Mouse (Mus musculus) layer of hippocampus, adult 18-20 months (tissue): Measurements from ENCODE around the gene Cacnb4. TPM values are rescaled to one million over a fixed set of nuclear protein-coding genes. Genes with fewer than 3 reads are reported as not detected.

Experiments
- DNase-seq, 2 experiments: peaks; one replicate each; pipeline ENCODE4 v3.0.0; 2022; ENCODE audit warnings: low spot score in 2 of 2
- total RNA-seq, 2 experiments: library from RNA; stranded (reverse); gene quantifications; 2 replicates each; pipeline ENCODE4 v1.2.3; 2021

The Cacnb4 gene
- total RNA-seq, 2 experiments from 2014 or later: 74.9 to 75.9 TPM

DNA sequence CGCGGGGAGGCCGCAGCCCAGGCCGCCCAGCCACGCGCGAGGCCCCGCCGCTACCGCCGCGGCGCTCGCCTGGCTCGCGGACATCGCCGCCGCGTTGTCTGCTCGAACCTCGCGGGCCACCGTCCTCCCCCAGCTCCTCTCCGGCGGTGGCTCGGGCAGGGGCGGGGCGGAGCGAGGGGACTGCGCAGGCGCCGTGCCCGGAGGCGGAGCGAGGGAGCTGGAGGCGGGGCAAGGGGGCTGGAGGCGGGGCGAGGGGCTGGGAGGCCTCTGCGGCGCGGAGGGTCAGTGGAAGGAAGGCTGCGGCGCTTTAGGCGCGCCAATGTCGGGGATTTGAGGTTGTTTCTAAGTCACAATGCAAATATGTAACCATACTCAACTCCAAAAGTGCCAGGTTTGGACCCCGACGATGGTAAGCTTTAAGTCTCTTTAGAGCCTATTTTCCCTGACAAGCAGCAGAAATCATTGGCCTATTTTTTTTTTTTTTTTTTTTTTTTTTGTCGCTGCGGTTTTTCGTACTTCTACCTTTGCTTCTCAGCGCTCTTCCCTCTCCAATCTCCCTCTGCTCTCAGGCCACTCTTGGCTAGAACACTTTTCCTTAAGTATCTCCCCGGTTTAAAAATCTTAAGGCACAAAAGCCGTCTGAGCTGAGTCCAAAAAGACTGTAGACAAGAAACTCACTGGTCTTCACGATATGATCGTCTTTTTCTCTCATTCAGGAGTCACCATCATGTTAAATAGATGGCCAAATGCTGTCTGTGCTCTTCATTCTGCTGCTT, 251.7 kb downstream of the Cacnb4 start, which contains the start of gene Arl5a:
Arl5a (minus strand) TSS at position 155 of the 776 bp plus-strand sequence.
- peak; percentile 94 to 95 for DNase-seq

DNA sequence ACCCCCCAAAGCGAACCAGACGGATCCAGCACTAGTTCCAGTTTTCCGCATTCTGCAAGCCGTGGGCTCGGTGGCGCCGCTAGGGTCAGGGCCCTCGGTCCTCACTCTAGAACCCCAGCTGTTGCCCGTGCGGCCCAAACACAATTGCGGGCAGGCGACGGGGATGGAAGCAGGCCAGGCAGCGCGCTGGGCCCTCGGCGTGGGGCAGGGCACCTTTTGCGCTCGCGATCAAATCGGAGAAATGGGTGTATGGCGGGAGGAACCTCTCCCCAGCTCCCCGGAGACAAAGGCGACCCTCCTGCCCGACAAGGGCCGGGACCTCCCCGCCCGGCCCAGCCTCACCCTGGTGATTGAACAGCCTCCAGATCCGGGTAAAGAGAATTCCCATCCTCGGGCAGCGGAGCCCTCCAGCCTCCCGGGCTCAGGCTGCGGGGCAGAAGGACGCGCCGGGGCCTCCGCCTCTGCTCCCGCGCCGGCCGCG, 252.3 kb downstream of the Cacnb4 start:
- DNase-seq: no peak

DNA sequence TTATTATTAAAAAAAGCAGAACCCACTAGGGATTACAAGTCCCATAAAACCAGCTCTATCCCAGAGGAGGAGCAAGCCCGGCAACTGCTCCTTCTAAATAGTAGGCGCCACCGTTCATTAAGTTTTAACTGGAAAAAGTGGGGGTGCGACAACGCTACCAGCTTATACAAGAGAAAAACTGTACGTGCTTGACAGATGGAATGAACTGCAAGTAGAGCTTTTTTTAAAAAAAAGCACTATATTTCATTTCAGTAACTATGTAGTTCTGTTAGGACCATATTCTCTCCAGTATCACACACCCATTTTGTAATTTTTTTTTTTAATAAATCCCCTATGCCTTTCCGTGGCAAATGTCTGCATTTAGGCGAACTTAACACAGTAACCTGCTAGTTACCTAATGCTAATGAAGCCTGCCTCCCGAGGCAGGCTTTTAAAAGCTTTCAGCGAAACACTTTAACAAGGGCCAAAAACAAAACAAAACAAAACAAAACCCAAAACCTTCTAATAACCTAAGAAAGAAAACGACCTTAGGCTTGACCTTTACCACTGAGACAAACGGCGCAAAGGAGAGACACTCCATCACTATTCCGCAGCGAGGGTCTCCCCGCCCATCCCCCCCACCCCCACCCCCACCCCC, 252.9 kb downstream of the Cacnb4 start:
- DNase-seq: peak in 1 of 2 experiments; percentile 54

DNA sequence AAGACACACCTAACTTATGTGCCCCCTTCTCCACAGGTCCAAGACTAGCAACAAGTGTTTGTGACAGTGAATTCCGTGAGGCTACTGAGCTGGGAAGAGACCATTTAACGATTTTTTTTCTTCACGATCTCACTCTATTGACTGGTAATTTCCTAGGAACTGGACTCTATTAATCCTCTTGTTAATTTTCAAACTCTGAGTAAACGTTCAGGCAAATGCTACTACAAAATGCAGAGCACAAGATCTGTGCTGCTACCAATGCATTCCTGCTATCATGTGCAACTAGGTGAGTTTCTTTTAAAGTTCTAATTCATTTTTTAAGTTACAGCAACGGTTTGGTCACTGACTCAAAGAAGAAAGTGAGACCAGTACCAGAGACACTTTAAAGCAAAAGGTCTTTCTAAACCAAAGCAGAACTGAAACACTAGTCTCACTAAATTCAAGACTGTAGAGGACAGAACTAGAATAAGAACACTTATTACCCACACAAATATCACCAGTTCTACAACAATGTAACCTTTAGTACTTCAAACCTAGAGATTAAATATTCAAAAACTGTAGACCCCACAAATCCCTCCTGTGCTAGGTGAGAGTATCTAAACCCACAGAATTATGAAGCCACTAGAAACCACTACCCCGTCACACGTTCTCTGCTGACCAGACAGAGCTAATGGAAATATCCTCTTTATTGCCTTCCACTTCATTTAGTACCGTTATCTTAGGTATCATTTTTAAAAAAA, 253.6 kb downstream of the Cacnb4 start:
- DNase-seq: no peak

DNA sequence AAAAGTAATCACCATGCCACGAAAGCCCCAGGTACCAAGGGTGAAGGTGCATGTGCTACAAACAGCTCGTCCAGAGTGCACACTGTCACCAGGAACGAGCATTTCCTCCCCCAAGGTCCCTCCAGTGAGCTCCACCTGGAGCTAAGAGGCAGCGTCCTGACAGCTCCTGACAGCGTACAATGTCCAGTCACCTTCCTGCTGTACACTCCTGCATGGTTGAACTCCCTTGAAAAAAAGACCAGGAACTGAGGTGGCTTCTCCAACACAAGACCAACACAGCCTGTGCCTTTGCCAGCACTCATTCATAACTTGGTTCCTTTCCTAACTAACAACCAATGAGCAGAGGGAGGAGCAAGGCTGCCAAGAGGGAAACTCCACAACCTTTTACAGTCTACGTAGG, 255.4 kb downstream of the Cacnb4 start:
- DNase-seq: no peak

DNA sequence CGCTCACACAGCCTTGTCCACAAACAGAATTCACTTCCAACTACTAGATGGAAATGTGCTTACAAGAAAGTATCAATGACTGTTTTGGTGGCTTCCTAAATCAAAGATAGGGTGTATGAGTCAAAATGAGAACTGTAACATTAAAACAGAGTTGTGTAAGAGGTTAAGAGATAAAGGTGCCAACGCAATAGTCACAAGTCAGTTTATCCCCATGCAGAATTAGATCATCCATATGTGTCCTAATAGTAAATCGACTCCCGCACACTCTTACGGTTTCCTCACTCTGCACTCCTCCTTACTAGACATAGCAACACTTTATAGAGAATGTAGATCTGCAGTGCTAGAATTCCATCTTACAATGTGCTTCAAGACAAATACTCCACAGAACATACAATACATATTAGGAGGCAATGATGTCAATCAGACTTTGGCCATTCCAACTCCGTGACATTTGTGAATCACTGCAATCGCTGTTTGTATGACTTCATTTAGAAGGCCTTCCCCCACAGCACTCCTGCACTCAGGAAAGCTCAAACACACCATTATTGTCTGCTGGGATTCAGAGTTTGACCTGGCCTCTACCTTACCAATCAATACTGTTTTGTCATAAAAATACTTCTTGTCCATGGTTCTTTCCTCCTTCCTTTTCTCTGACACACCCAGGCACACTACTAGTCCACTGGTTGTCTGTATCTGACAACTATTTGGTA, 256.5 kb downstream of the Cacnb4 start:
- no peak for DNase-seq

DNA sequence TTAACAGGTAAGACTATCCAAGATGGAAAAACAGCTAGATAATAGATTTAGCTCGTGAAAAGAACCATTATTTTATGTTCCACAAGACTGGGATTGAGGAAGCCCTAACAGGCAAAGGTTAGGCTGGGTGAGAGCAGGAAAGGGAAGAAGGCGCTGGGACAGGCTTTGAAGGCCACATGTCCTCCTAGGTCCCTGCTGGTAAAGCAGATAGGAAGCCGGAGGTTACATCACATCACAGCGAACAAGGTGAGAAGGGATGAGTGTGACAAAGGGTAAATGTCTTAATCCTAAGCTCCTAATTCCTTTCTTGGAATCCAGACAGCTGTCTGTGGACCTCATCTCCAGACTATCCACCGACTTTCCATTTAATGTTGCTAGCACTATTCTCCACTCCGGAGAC, 257.3 kb downstream of the Cacnb4 start:
- DNase-seq: no peak

DNA sequence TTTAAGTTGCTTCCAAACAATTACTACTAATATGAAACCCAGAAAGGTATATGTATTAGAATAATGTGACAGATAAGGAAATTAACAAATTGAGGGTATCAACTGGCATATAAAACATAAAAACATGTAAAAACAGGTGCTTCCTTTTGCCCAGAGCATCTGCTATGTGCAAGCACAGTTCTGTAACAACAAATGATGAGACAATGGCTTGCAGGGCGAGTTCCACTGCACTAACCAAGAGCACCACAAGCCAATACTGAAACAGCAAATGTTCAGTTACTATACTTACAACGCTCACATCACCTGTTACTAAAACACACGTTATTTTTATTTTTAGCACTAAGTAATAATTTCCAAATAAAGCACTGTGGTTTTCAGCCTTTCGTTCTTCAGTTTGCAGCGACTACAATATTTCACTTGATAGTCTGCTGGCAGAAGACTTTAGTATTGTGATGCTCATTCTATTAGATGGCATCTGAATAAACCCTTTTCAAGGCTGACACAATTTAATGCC, 264.1 kb downstream of the Cacnb4 start:
- no peak for DNase-seq

DNA sequence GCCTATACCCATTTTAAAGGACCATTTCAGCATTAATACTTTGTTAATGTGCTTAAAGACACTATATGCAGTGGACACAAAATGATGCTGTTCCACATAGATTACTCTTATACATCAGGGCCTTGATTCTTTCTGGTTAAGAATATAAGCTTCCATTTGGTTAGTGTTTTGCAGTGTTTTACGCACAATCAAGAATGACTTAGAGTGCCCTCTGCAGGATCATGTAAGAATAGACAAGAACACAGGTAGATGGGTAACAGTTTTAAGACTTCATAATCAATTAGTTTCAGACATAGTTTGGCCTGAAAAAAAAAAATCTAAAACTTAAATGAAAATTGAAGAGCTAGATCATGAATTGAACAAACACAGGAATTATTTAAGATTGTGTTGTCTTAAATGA, 270.2 kb downstream of the Cacnb4 start:
- DNase-seq: no peak

DNA sequence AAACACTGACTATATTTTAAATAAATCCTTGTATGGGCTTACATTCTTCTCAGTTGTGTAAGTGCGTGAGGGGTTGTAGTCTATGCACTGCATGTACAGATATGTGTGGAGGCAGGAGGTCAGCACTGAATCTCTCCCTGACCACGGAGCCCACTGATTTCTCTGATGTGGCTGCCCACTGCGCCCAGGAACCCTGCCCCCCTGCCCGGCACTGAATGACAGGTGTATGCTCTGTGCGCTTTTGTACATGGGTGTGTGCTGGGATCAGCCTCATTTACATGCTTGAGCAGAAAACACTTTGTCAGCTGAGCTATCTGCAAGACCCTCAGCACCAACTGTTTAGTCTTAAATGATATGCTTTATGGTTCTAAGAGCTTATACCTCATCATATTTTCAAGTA, 271.4 kb downstream of the Cacnb4 start:
- no peak for DNase-seq

DNA sequence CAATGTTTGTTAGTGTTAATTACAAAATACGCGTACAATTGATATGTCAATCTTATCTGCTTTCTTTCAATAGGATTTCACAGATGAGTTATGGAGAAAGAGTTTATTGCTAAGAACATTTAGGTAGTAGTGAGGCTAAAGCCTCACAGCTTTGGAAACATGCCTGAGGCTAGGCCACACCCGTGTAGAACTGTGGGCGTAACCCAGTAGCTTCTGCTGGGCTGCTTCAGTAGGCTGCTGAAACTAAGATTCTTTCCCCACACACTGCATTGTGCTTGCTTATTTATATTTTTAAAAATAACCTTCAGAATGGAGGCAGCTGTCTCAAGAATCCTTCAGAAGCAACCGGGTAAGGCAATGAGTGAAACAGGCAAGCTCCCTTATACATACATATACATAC, 282.1 kb downstream of the Cacnb4 start:
- DNase-seq: no peak

DNA sequence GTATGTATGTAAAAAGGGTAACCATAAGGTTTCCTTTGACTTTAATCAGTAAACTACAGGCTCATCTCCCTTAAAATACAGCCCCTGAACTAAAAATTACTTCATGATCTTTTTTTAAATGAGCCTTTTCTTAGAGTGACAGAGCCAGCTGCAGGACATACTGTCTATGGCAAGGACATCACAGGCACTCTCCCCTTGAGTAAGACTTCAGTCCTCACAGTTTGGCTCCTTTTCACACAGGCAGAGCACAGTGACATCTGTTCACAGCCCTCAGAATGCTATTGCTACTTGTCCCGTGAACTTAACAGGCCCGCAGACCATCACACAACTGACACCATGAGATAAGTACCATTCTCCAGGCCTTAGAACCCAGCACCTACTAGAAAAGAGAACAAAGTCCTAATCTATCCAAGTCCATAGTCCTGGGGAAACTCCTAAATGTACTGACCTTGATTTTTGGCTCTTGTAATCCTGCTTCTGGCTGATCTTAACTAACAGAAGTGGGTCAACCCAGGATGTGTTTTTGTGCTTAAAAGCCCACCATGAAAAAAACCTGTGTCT, 286.1 kb downstream of the Cacnb4 start:
- no peak for DNase-seq

DNA sequence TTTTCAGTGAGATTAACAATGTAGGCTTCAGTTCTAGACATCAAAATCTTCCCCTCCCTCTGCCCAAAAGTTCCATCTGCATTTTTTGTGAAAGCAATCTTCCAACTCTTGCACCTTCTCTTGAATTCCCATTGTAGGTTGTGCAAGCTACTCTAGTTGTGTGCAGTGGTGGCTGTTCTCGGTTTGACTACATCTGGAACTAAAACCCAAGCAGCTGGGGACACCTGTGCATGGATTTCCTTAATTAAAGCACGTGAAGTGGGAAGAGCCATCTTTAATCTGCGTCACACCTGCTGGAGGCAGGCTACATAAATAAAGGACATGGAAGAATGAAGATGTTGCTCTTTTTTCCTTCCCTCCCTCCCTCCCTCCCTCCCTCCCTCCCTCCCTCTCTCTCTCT, 286.7 kb downstream of the Cacnb4 start:
- no peak for DNase-seq

DNA sequence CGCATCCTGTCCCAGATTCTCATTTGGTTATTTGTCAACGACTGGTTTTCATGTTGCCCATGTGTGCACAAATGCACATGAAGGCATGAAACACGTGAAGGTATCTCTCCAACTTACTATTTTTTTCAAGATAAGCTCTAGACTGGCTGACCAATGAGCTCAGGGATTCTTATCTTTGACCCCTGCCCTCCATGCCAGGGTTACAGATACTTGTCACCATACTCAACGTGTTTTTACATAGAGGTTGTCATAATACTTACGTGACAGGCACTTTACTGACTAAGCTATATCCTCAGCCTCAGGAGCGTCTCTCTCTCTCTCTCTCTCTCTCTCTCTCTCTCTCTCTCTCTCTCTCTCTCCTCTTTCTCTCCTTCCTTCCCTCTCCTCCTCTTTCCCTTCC, 290.2 kb downstream of the Cacnb4 start:
- DNase-seq: no peak

DNA sequence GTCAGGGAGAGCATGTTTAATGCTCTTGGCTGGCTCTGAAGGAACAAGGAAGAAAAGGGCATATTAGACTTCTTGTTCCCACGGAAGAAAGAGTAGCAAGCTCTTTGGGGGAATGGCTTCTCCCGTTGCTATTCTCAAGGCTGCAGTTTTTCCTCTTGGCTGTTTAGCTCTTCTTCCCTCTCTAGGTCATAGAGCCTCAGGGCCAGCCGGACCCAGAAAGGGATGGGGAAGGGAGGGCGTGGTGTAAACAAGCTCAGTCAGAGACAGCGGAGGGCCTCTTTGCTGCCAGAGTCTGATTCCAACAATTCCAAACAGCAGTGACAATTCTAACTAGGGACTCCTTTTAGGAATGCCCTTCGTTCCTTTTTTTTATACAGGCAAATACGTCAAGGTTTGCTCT, 290.6 kb downstream of the Cacnb4 start:
- DNase-seq: no peak

DNA sequence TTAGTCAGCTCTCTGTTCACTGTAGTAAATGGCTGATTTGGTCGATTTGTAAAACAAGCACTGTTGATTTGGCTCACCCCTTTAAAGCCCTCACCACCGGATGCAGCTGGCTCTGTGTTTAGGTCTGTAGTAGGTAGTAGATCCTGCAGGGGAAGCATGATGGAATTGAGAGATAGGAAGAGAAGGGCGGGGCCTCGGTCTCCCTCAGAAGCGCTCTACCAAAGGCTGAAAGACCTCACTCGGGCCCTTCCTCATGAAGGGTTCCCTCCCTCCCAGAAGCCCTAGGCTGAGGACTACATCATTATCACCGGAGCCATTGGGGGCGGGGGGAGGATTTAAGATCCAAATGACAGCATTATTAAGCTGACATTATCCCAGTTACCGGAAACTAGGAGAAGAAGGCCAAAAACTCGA, 297.8 kb downstream of the Cacnb4 start:
- no peak for DNase-seq

DNA sequence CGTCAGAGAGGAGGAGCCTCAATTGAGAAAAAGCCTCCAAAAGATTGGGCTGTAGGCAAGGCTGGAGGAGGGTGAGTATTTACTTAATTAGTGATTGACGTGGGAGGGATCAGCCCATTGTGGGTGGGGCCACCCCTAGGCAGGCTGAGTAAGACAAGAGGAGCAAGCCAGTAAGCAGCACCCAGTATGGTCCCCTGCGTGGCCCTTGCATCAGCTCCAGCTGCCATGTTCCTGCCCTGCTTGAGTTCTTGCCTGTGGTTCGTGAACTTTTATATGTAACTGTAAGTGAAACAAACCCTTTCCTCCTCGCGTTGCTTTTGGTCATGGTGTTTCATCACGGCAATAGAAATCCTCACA, 298.2 kb downstream of the Cacnb4 start, which contains the start of gene Neb:
Neb (minus strand) TSS at position 27 of the 357 bp plus-strand sequence.
- DNase-seq: no peak
